Mouse (Mus musculus) intestine, embryonic 14.5 days (tissue): ENCODE measurements at regions not wholly inside any gene's neighbourhood (a gene's known extent, or its start where the extent isn't known, plus 50 kb on each side); places are given as distances from the start of the nearest gene placed in this dataset.

Experiments used
- ATAC-seq: fragments of 200-750 bp; cut with Nextera tagmentation; replicated peaks from 2 replicates; pipeline ENCODE4 v1.8.0; 2017; ENCODE audit warnings: low read depth, moderate number of reproducible peaks, moderate TSS enrichment, moderate library complexity; ENCODE audit not compliant: low FRiP score, low TSS enrichment
- DNase-seq: peaks from one replicate; pipeline ENCODE4 v3.0.0-alpha.2; 2018; ENCODE audit warnings: low spot score
- H3K27ac ChIP-seq: fragments of 300-500 bp; sonication (generic); 2 replicates; pipeline ENCODE4 v1.5.1; 2014; ENCODE audit warnings: low read depth, mild to moderate bottlenecking, control low read depth
- H3K27me3 ChIP-seq: fragments of 300-500 bp; sonication (generic); replicated peaks from 2 replicates; pipeline ENCODE4 v1.6.1; 2014; ENCODE audit warnings: low read length, control low read depth; ENCODE audit not compliant: control insufficient read depth, insufficient read depth
- H3K36me3 ChIP-seq: fragments of 300-500 bp; sonication (generic); 2 replicates; pipeline ENCODE4 v1.6.1; 2014; ENCODE audit warnings: low read length, control low read depth; ENCODE audit not compliant: control insufficient read depth, insufficient read depth
- H3K4me1 ChIP-seq: fragments of 300-500 bp; sonication (generic); replicated peaks from 2 replicates; pipeline ENCODE4 v1.6.1; 2014; ENCODE audit warnings: low read length, control low read depth, mixed read lengths; ENCODE audit not compliant: control insufficient read depth, insufficient read depth
- H3K4me2 ChIP-seq: fragments of 300-500 bp; sonication (generic); 2 replicates; pipeline ENCODE4 v1.6.1; 2014; ENCODE audit warnings: low read length
- H3K4me3 ChIP-seq: fragments of 300-500 bp; sonication (generic); 2 replicates; pipeline ENCODE4 v1.5.1; 2014; ENCODE audit warnings: low read depth, low read length, control low read depth, mixed read lengths
- H3K9ac ChIP-seq: fragments of 300-500 bp; sonication (generic); 2 replicates; pipeline ENCODE4 v1.6.1; 2014; ENCODE audit warnings: mild to moderate bottlenecking, low read length
- H3K9me3 ChIP-seq: fragments of 300-500 bp; sonication (generic); 2 replicates; pipeline ENCODE4 v1.6.1; 2016; ENCODE audit warnings: low read length, control low read depth; ENCODE audit not compliant: control insufficient read depth
- WGBS: fragments of 180-500 bp; shearing (Covaris S2); extraction: QIAGEN DNeasy Blood & Tissue Kit; methylation state at CpG from one replicate; pipeline ENCODE4 v1.1.7; 2014; 5-methylcytosine and 5-hydroxymethylcytosine counted together

- 85% methylated on average over 7 of the region's 7 CpGs for WGBS
- Histone ChIP-seq H3K27me3 (no peaks in the 10 kb centered on the region), H3K4me3 (no peak overlapping the region), H3K4me2 (no peak overlapping the region), H3K9ac (no peak overlapping the region), H3K27ac (no peak overlapping the region), H3K4me1 (peaks cover 14% of the 10 kb centered on the region), H3K36me3 (no peaks in the 10 kb centered on the region), H3K9me3 (no peaks in the 10 kb centered on the region)
- no peak for DNase-seq
- ATAC-seq, result no peak
These were observed 54.8 kb downstream of the 1700122O11Rik start for GRCm38 (mm10) chr17:47983286-47983685.

DNA sequence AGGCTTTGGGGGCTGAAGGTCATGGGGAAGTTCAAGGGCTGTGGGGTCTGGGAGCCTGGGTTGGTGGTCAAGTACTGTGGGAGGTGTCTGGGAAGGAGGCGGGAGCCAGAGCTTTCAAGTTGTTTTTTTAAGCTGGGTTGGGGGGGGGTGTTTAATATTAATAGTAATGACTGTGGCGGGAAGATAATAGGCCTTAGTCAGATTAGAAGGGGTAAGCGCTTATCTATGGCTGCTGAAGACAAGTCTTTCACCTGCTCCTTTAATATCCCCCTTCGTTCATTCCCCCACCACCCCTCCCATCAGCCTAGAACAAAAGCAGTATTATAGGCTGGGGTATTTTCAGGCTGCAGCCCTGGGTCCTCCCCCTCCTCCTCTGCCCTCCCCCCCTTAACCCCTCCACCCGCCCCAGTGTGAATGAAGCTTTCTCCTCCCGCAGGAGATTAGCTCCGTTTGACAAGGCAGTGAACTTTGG is 56.5 kb downstream of the 1700122O11Rik start:
- ATAC-seq (peak; percentile 63), DNase-seq (no peak)
- 32% methylated on average over 7 of the region's 7 CpGs for WGBS
- Histone ChIP-seq H3K27ac (no peak overlapping the region), H3K4me3 (no peak overlapping the region), H3K4me1 (peaks cover 15% of the 10 kb centered on the region), H3K4me2 (no peak overlapping the region), H3K36me3 (no peaks in the 10 kb centered on the region), H3K27me3 (no peaks in the 10 kb centered on the region), H3K9me3 (no peaks in the 10 kb centered on the region), H3K9ac (no peak overlapping the region)

DNA sequence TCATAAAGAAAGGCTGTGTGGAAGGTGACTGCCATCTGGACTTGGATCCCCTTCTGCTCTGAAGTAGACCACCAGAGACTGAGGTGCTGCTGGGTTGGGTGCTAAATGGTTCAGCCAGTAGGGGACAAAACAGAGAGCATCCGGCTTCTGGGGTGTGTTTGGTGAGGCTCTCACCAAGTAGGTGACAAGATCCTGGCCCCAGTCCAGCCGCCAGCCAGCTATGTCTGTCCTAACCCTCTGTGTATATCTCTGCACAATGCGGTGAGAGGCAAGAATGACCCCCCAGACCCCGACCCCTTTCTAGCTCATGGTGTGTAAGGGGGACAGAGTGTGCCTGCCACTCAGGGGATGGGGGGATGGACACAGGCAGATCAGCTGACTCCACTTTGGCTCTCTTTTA is 54.8 kb upstream of the Foxp4 start:
- Histone ChIP-seq H3K9me3 (no peaks in the 10 kb centered on the region), H3K27ac (no peak overlapping the region), H3K27me3 (no peaks in the 10 kb centered on the region), H3K36me3 (no peaks in the 10 kb centered on the region), H3K4me1 (peaks cover 34% of the 10 kb centered on the region), H3K4me3 (no peak overlapping the region), H3K9ac (no peak overlapping the region), H3K4me2 (no peak overlapping the region)
- no peak for DNase-seq
- no peak for ATAC-seq
- WGBS, result 43% methylated on average over 4 of the region's 4 CpGs

- Histone ChIP-seq H3K4me3 (no peak overlapping the region), H3K9ac (no peak overlapping the region), H3K4me2 (no peak overlapping the region), H3K27me3 (no peaks in the 10 kb centered on the region), H3K36me3 (no peaks in the 10 kb centered on the region), H3K9me3 (no peaks in the 10 kb centered on the region), H3K27ac (no peak overlapping the region), H3K4me1 (peaks cover 40% of the 10 kb centered on the region)
- ATAC-seq (no peak), DNase-seq (no peak)
- 23% methylated on average over 9 of the region's 9 CpGs for WGBS
These were observed 54.1 kb upstream of the Foxp4 start for GRCm38 (mm10) chr17:47978404-47979030.

DNA sequence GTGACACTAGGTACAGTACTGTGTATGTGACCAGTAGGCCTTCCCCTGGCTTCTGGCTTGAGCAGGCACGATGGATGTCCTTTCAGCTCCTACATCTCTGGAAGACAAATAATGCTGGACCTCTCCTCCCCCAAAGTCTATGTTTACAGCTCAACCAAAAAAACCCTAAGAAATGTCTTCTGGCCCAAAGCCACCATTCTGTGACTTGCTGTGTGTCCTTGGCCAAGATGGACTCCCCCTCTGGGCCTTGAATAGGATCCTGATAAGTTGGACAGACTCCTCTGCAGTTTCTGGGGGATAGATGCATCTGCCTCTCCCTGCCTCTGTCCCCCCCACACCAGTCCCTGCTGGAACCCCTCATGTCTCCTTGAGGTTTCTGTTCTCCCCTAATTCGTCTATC is 53.6 kb upstream of the Foxp4 start:
- 60% methylated on average over 2 of the region's 2 CpGs for WGBS
- ATAC-seq, result no peak
- Histone ChIP-seq H3K4me3 (no peak overlapping the region), H3K27me3 (no peaks in the 10 kb centered on the region), H3K9me3 (no peaks in the 10 kb centered on the region), H3K27ac (no peak overlapping the region), H3K4me2 (no peak overlapping the region), H3K9ac (no peak overlapping the region), H3K4me1 (peaks cover 46% of the 10 kb centered on the region), H3K36me3 (no peaks in the 10 kb centered on the region)
- DNase-seq, result no peak

DNA sequence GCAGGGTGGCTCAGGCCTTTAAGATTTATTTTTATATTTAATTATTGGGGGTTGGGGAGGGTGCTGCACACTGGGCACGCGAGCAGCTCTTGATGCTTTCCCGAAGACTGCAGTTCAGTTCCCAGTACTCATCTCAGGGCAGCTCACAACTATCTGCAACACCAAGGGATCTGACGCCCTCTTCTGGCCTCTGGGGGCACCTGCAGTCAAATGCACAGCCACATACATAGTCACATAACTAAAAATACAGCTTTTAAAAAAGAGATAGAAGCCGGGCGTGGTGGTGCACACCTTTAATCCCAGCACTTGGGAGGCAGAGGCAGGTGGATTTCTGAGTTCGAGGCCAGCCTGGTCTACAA is 52.5 kb upstream of the Foxp4 start:
- no peak overlapping the region for H3K4me2 ChIP-seq
- no peak overlapping the region for H3K27ac ChIP-seq
- DNase-seq (no peak), ATAC-seq (no peak)
- whole genome bisulfite sequencing, result 88% methylated on average over 6 of the region's 7 CpGs
- H3K9me3 ChIP-seq, result no peaks in the 10 kb centered on the region
- H3K4me3 ChIP-seq, result no peak overlapping the region
- H3K36me3 ChIP-seq, result no peaks in the 10 kb centered on the region
- H3K9ac ChIP-seq, result no peak overlapping the region
- H3K4me1 ChIP-seq, result peaks cover 47% of the 10 kb centered on the region
- H3K27me3 ChIP-seq, result no peaks in the 10 kb centered on the region

- WGBS, result 16% methylated on average over 27 of the region's 27 CpGs
- no peak for ATAC-seq
- H3K4me2 ChIP-seq, result peak overlapping the region; percentile 60
- H3K36me3 ChIP-seq, result no peaks in the 10 kb centered on the region
- H3K27ac ChIP-seq, result peak overlapping the region; percentile 62
- 0 out of 2 replicates have a peak overlapping the region, but pooled peaks have one; percentile 8 for H3K9ac ChIP-seq
- no peaks in the 10 kb centered on the region for H3K27me3 ChIP-seq
- peaks cover 47% of the 10 kb centered on the region for H3K4me1 ChIP-seq
- DNase-seq, result peak; percentile 77
- H3K9me3 ChIP-seq, result no peaks in the 10 kb centered on the region
- H3K4me3 ChIP-seq, result peak overlapping the region; percentile 22
These were observed 51.9 kb upstream of the Foxp4 start for GRCm38 (mm10) chr17:47976061-47976998.

GRCm38 (mm10) chr17:47975281-47976060 is 51.0 kb upstream of the Foxp4 start:
- H3K36me3 ChIP-seq, result no peaks in the 10 kb centered on the region
- H3K9me3 ChIP-seq, result no peaks in the 10 kb centered on the region
- H3K4me3 ChIP-seq, result peak overlapping the region; percentile 22
- DNase-seq (peak; percentile 75), ATAC-seq (no peak)
- H3K4me2 ChIP-seq, result peak overlapping the region; percentile 60
- peak overlapping the region; percentile 90 for H3K27ac ChIP-seq
- H3K9ac ChIP-seq, result peak overlapping the region; percentile 37
- WGBS, result under 1% methylated on average over 22 of the region's 37 CpGs
- H3K4me1 ChIP-seq, result peaks cover 47% of the 10 kb centered on the region
- no peaks in the 10 kb centered on the region for H3K27me3 ChIP-seq
